Mouse (Mus musculus): ENCODE measurements around the gene Por. TPM values are rescaled to one million over a fixed set of nuclear protein-coding genes. Genes with fewer than 3 reads are reported as not detected.

Por gene
- total and polyA plus RNA-seq, 3 experiments: 40.3 to 64.4 TPM; not detected in 1

DNA sequence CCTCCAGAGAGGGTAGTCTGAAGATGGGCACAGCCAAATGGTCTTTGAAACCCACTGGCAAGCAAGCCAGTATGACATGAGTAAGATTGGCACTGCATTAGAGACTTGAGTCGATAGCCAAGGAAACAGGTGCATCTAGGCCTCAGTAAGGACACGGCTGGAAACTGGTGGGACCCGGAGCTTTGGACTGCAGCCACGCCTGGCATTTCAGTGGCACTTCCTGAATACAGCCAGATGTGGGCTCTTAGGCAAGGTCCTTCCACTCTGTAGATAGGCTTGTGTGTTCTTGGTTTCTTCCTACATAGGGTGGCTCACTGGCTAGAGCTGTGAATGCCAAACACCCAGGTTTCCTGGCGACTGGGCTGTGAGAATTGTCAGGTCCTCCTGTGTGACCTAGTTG lies 24.5 kb upstream of the Por start:
- TF ChIP-seq MYC (IDR thresholded peaks at IDR 0.05; ENCODE audit: low read depth, low read length): no peak
- no peak for TF ChIP-seq MXI1 (IDR thresholded peaks at IDR 0.05; ENCODE audit: low read depth, low read length)
- no peak for TF ChIP-seq JUND (IDR thresholded peaks at IDR 0.05; ENCODE audit: low read depth, low read length)
- no peak for TF ChIP-seq ZMIZ1 (IDR thresholded peaks at IDR 0.05; ENCODE audit: low read depth, low read length)
- no peak for TF ChIP-seq EP300 (IDR thresholded peaks at IDR 0.05; ENCODE audit: low read depth in 1 of 2, low read length in 2 of 2)
- no peak for TF ChIP-seq SIN3A (IDR thresholded peaks at IDR 0.05; ENCODE audit: low read length)
- TF ChIP-seq TAL1 (IDR thresholded peaks at IDR 0.05; ENCODE audit: low read length): no peak
- TF ChIP-seq TCF12 (IDR thresholded peaks at IDR 0.05; ENCODE audit: low read depth, low read length): no peak
- no peak for TF ChIP-seq GATA1 (IDR thresholded peaks at IDR 0.05; ENCODE audit: low read depth, low read length)
- no peak for TF ChIP-seq CHD1 (IDR thresholded peaks at IDR 0.05; ENCODE audit: low read depth, low read length)
- no peak for TF ChIP-seq TBP (IDR thresholded peaks at IDR 0.05; ENCODE audit: low read depth, low read length)
- Histone ChIP-seq H3K4me1 (ENCODE audit: control insufficient read depth in 1 of 2, insufficient read depth in 2 of 2, low read length in 2 of 2) (peaks cover 18 to 31% of the 10 kb centered on the region in 2 experiments), H3K27ac (ENCODE audit: control insufficient read depth, low read depth, low read length) (no peak overlapping the region), H3K4me3 (ENCODE audit: control insufficient read depth in 1 of 2, insufficient read depth in 1 of 2, low read depth in 2 of 2, low read length in 2 of 2) (no peak overlapping the region), H3K27me3 (ENCODE audit: control insufficient read depth in 1 of 2, insufficient read depth in 2 of 2, low read length in 2 of 2) (no peaks in the 10 kb centered on the region), H3K36me3 (ENCODE audit: control insufficient read depth in 1 of 2, insufficient read depth in 2 of 2, low read length in 2 of 2) (peaks cover 0 to 36% of the 10 kb centered on the region in 2 experiments; a peak in 2 of 4 replicates), H3K79me2 (ENCODE audit: control insufficient read depth, insufficient read depth, low read length, poor library complexity) (no peaks in the 10 kb centered on the region), H3K9ac (ENCODE audit: control insufficient read depth, low read depth, low read length, poor library complexity, severe bottlenecking) (no peak overlapping the region), H3K9me3 (replicated peaks; ENCODE audit: insufficient read depth, low read length) (no peaks in the 10 kb centered on the region)
- no peak for DNase-seq (ENCODE audit: low read depth, low spot score)

- DNase-seq (ENCODE audit: low read depth, low spot score): no peak
- no peak overlapping the region for H3K9ac ChIP-seq (ENCODE audit: control insufficient read depth, low read depth, low read length, poor library complexity, severe bottlenecking)
- H3K9me3 ChIP-seq (replicated peaks; ENCODE audit: insufficient read depth, low read length): no peaks in the 10 kb centered on the region
- H3K36me3 ChIP-seq (ENCODE audit: control insufficient read depth in 1 of 2, insufficient read depth in 2 of 2, low read length in 2 of 2): peaks cover 0 to 33% of the 10 kb centered on the region in 2 experiments; a peak in 2 of 4 replicates
- TF ChIP-seq CHD2 (IDR thresholded peaks at IDR 0.05; ENCODE audit: low read length) (no peak), ZC3H11A (IDR thresholded peaks at IDR 0.05; ENCODE audit: low read depth, low read length) (no peak), MYC (IDR thresholded peaks at IDR 0.05; ENCODE audit: low read depth, low read length) (no peak), MAZ (IDR thresholded peaks at IDR 0.05; ENCODE audit: low read depth, low read length) (no peak), MYB (IDR thresholded peaks at IDR 0.05; ENCODE audit: low read depth, low read length) (no peak), TCF12 (IDR thresholded peaks at IDR 0.05; ENCODE audit: low read depth, low read length) (no peak), SMC3 (IDR thresholded peaks at IDR 0.05; ENCODE audit: low read depth, low read length) (no peak), EP300 (IDR thresholded peaks at IDR 0.05; ENCODE audit: low read depth in 1 of 2, low read length in 2 of 2) (no peak), POLR2AphosphoS5 (IDR thresholded peaks at IDR 0.05; ENCODE audit: borderline replicate concordance, low read depth, low read length) (no peak), NELFE (IDR thresholded peaks at IDR 0.05; ENCODE audit: low read depth, low read length) (no peak), HCFC1 (IDR thresholded peaks at IDR 0.05; ENCODE audit: low read depth, low read length) (no peak), RCOR1 (IDR thresholded peaks at IDR 0.05; ENCODE audit: low read depth, low read length) (no peak)
- no peak overlapping the region for H3K27ac ChIP-seq (ENCODE audit: control insufficient read depth, low read depth, low read length)
- no peaks in the 10 kb centered on the region for H3K27me3 ChIP-seq (ENCODE audit: control insufficient read depth in 1 of 2, insufficient read depth in 2 of 2, low read length in 2 of 2)
- H3K4me3 ChIP-seq (ENCODE audit: control insufficient read depth in 1 of 2, insufficient read depth in 1 of 2, low read depth in 2 of 2, low read length in 2 of 2): no peak overlapping the region
- peaks cover 12 to 29% of the 10 kb centered on the region in 2 experiments for H3K4me1 ChIP-seq (ENCODE audit: control insufficient read depth in 1 of 2, insufficient read depth in 2 of 2, low read length in 2 of 2)
- H3K79me2 ChIP-seq (ENCODE audit: control insufficient read depth, insufficient read depth, low read length, poor library complexity): no peaks in the 10 kb centered on the region
Observed at GRCm38 (mm10) chr5:135646038-135646437, 23.8 kb upstream of the Por start.
